Mouse (Mus musculus): ENCODE data around the gene Atp5s. TPM values are rescaled to one million over a fixed set of nuclear protein-coding genes. Genes with fewer than 3 reads are reported as not detected.

Gene Atp5s
- total RNA-seq, 2 experiments from 2014 or later: 16.0 to 21.1 TPM

GRCm38 (mm10) chr12:69732221-69732620 is 7.5 kb downstream of the Atp5s start:
- DNase-seq: no peak

DNA sequence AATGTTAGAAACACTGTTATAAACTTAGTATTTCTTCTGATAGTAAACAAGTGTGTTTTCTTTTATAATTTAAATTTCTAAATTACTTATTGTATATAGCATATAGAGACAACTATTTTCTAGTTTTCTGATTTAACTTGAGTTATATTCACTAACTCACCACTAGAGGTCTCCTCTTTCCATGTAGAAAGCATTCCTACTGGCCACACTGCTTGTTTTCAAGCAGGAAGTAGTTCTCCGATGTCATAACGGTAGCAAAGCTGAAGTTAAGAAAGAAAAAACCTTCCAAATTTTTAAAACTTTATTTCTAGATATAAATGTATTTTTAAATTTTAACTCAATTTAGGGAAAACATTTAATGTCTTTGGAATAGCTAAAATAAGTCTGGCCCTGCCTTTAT is 8.8 kb downstream of the Atp5s start:
- no peak for DNase-seq

- DNase-seq: no peak
Observed at GRCm38 (mm10) chr12:69733923-69734322, 9.2 kb downstream of the Atp5s start.

GRCm38 (mm10) chr12:69741965-69742364 is 17.2 kb downstream of the Atp5s start:
- no peak for DNase-seq

DNA sequence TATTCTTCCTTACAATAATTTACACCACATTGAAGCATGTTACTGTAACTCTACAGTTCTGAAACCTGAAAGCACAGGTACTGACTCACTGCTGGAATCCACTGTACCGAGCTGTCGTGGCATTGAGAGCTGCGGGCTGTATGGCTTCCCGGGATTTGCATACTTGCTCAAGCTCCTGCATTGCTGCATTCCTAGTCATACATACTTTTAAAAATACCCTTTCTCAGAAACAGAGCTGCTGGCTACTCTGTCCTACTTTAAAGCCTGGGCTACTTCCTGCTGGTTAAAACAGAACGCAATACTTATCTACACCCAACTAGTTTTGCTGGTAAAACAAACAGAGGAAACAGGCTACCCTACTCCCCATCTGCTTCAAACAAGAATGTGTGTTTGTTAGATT is 19.4 kb downstream of the Atp5s start:
- no peak for DNase-seq

DNA sequence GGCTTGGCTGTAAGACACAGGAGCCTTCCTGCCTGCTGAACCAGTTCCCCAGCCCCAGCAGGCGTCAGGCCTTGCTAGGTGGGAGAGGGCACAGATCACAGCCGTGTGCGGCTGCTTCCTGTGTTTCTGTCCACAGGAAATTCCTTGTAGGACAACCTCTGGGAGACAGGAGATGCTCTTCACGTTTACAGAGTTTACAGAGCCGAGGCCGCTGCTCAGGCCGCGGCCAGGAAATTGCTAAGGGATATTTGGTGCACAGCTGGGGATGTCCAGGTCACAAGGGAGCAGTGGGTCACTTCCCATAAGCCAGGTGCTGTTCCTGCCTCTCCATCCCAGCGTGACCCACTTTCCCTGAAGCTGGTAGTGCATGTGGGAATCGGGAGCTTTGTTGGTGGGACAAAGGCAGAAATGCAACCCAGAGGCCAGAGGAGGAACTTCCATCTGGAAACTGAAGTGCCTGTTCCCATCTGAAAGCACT is 27.2 kb downstream of the Atp5s start:
- peak; percentile 36 for DNase-seq

- no peak for DNase-seq
Observed at GRCm38 (mm10) chr12:69753936-69754335, 29.2 kb downstream of the Atp5s start.

- DNase-seq: no peak
Observed at GRCm38 (mm10) chr12:69756015-69756414, 31.3 kb downstream of the Atp5s start.

DNA sequence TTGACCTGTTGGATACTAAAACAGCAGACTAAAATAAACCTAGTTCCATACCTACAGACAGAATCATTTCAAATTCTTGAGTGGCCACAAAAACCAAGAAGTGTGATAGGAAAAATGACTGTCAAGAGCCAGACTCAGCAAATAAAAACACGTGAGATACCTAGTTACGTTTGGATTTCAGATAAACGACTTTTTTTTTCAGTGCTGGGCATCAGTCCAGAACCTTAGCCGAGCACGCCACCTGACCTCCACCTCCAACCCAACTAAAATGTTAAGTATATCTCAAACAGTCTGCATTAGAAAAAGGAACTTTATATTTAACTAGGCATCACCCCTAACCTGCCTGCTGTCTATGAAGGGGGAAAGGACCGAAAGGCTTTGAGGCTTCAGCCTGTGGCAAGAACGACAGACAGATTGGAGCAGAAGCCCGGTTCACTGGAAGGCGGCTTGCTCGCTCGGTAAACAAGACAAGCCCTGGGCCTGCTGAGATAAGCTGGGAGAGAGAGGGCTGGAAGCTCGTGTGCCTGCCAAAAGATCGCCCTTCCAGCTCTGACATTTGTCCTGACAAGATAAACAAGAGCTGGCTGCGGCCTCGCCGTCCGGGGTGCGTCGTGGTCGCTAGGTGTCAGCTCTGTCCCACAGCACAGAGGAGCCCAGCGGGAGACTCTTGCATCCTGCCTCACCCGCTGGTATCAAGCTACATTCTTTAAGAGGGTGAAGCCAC is 32.8 kb downstream of the Atp5s start:
- DNase-seq: peak; percentile 90

DNA sequence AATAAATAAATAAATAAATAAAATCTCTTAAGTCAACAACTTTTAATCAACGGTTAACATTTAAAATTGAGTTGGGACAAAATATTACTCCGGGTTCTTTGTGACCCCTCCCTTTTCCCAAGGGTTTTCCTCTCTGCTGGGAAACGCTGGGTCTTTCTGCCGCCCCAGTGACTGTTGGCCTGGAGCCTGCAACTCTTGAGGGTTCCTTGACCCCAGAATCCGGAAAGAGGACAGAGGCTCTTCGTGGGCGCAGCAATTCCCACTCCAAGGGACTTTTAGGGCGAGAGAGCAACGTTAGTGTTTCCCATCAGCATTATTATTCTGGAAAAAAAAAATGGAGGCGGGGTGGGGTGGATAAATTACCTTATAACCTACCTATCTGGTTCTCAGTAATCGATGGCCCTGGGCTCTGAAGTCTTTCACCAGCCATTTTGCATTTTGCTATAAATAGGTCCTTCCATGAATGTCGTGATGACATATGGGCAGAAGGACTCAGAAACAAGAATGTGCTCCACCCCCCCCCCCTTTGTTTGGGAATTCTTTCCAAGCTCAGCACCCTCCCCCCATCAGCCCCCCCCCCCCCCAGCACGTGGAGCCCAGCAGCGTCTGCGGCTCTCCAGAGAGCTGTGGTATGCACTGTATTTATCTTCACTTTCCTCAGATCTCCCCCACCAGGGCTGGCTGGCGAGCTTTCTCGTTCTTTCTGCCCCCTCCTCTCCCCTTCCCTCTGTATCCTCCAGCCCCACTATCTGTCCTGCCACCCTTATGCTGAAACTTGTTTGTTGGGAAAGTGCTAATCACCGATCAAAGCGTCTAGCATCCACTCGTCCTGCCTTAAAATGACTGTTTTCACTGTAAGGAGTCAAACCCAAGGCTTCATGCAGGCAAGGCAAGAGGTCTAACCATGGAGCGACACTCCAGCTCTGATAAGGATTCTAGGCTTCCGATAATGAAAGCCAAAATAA is 33.8 kb downstream of the Atp5s start:
- peak; percentile 35 for DNase-seq

DNA sequence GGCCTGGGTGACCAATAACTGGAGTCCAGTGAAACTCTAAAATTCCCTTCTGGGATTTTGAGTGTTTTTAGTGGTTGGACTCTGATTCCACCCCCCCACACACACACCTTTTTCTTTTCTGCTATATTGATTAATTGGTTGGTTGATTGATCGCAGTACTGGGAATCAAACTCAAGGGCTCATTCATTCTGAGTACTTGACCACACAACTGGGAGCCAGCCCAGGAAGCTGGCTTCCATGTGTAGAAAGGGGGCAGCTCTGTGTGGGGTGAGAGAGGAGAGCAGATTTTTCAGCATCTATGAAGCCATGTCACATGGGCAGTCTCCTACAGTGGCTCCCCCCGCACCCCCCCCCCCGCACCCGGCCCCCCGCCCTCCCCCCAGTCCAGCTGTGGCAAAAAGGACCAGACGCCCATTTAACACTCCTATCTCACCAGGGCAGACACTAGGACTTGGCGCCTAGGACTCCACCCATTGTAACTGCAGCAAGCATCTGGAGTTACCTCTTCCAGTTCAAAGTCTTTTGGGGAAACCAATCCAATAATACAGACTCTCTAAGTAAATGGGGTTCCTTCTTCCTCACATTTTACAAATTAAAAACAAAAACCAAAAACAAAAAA is 34.6 kb downstream of the Atp5s start:
- DNase-seq: no peak

- DNase-seq: no peak
Observed at GRCm38 (mm10) chr12:69760014-69760413, 35.3 kb downstream of the Atp5s start.

DNA sequence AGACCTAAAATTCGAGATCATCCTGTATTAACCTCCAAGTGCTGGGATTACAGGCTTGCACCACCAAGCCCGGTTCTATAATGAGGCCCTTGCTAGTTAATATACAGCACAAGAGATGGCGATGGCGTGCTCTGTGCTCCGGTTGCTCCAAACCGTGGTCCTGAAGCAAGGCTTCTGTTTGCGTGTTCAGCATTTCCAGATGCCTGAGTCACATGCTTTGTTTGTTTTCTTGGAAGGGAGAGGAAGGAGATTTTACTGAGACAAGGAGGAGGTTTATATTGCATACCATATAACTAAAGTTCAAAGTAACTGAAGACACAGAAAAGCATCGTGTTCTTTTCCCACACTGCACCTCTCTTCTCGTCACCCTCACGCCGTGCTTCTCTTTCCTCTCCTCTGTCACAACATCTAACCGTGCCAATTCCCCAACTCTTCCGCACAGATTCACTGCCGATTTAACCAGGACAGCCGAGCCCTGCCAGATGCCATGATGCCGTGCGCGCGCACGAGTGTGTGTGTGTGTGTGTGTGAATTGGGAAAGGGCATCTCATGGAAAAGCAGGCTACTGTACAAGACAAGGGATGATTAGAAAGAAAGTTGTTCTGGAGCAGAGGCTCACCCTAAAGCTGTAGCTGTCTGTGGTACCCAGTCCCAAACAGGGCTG is 36.1 kb downstream of the Atp5s start:
- DNase-seq: no peak

GRCm38 (mm10) chr12:69761603-69762002 is 36.9 kb downstream of the Atp5s start:
- no peak for DNase-seq

DNA sequence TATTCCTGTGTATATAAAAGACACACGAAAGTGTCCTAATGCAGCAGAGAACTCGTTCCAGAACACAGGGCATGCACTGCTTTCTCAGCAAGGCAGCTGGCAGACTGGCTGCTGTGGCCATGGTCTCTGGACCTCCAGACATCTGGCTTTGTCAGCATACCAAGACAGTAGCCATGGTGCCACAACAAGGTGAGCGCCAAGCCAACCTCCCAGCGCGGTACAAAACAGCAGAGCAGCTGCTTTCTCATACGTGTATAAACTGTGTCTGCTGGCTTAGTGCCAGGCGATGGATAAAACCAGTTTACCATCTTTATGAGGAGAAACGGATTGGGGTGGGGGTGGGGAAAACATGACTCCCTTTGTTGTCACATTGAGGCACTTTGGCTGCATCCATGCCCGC is 40.8 kb downstream of the Atp5s start:
- DNase-seq: no peak

- DNase-seq: no peak
Observed at GRCm38 (mm10) chr12:69766185-69766904, 41.6 kb downstream of the Atp5s start.

GRCm38 (mm10) chr12:69767476-69768258 is 42.9 kb downstream of the Atp5s start:
- no peak for DNase-seq

- no peak for DNase-seq
Observed at GRCm38 (mm10) chr12:69768841-69769240, 44.1 kb downstream of the Atp5s start.

DNA sequence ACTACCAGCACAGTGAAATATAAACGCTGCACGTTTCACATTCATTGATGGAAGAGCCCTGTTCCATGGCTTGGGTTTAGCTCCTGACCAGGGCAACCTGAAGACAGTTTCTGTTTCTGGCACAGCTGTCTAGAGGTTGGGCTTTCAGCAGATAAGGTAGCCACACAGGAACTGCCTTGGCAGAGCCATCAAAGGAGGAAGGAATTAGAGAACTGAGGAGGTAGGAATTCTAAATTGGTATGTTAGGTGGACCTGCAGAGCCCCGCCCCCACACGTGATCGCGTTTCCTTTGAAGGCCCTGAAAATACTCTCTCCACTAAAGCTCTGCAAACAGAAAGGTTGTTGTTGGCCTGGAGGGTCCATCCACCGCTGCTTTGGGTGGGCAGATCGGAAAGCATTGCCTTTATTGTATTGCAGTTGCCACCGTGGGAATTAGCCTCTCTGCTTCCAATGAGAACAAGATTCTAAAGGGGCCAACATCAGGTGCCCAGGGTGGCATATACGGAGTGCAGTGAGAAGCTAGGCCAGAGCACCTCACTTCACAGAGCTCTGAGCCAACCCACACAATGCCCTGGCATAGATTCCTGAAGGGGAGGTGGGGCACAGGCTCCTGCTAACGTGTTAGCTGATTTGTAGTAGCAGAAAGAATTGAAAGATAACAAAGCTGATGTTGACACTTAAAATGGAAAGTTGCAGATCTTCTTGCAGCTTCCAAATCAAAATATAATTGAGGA is 52.0 kb downstream of the Atp5s start:
- no peak for DNase-seq

DNA sequence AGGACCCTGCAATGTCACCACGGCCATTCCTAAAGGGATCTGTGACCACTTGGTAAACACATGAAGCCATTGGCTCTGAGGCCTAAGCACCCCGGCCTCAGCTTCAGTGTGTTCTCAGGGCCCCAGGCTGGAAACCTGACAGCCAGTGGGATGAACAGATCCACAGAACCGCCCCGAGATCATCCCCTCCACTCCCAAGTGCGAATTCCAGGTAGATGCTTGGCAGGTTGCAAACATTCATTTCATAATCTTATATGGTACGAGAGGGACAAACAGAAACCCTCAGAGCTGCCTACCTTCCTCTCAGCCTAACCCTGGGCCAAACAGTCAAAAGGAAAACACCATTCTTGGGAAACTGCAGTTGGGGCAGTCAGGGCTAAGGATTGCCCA is 52.6 kb downstream of the Atp5s start:
- DNase-seq: no peak

All from adrenal gland, postnatal 10 days (tissue).